Mouse (Mus musculus): ENCODE measurements at regions not wholly inside any gene's neighbourhood (a gene's known extent, or its start where the extent isn't known, plus 50 kb on each side); places are given as distances from the start of the nearest gene placed in this dataset.

GRCm38 (mm10) chr6:33136906-33137305 lies 76.8 kb upstream of the Chchd3 start:
- no peak for TF ChIP-seq CTCF (conservative IDR thresholded peaks at IDR 0.05; ENCODE audit: insufficient read depth, insufficient read length, low read depth, low read length)
- no peak for TF ChIP-seq POLR2A (IDR thresholded peaks at IDR 0.05; ENCODE audit: low read depth, low read length)
